Mouse (Mus musculus) liver, embryonic 12.5 days (tissue): Measurements from ENCODE around the gene Anpep. TPM values are rescaled to one million over a fixed set of nuclear protein-coding genes. Genes with fewer than 3 reads are reported as not detected.
A peak's percentile ranks its signal among the peaks of the same experiment; 100 is the strongest.
"Not testable (repeated sequence)": the region's sequence is repeated elsewhere in the genome, so short reads cannot be mapped to it uniquely, and the experiment has no call there.

ENCODE experiments used
- ATAC-seq: fragments of 200-750 bp; cut with Nextera tagmentation; 2 replicates; pipeline ENCODE4 v1.8.0; 2017; ENCODE audit warnings: moderate number of reproducible peaks, mild to moderate bottlenecking, moderate library complexity
- H3K27ac ChIP-seq: fragments of 300-500 bp; sonication (generic); 2 replicates; pipeline ENCODE4 v1.5.1; 2016; ENCODE audit warnings: mild to moderate bottlenecking
- H3K27me3 ChIP-seq: fragments of 300-500 bp; sonication (generic); replicated peaks from 2 replicates; pipeline ENCODE4 v1.6.1; 2016; ENCODE audit warnings: mild to moderate bottlenecking, moderate library complexity
- H3K36me3 ChIP-seq: fragments of 300-500 bp; sonication (generic); 2 replicates; pipeline ENCODE4 v1.6.1; 2016; ENCODE audit warnings: mild to moderate bottlenecking, moderate library complexity
- H3K4me1 ChIP-seq: fragments of 300-500 bp; sonication (generic); 2 replicates; pipeline ENCODE4 v1.6.1; 2016
- H3K4me2 ChIP-seq: fragments of 300-500 bp; sonication (generic); 2 replicates; pipeline ENCODE4 v1.6.1; 2016; ENCODE audit warnings: mild to moderate bottlenecking, moderate library complexity
- H3K4me3 ChIP-seq: fragments of 300-500 bp; sonication (generic); 2 replicates; pipeline ENCODE4 v1.5.1; 2016; ENCODE audit warnings: mild to moderate bottlenecking, moderate library complexity
- H3K9ac ChIP-seq: fragments of 300-500 bp; sonication (generic); 2 replicates; pipeline ENCODE4 v1.6.1; 2016; ENCODE audit warnings: mild to moderate bottlenecking, moderate library complexity
- H3K9me3 ChIP-seq: fragments of 300-500 bp; sonication (generic); replicated peaks from 2 replicates; pipeline ENCODE4 v1.6.1; 2016; ENCODE audit warnings: mild to moderate bottlenecking, moderate library complexity
- WGBS: fragments of 180-500 bp; shearing (Covaris S2); methylation state at CpG from one replicate; pipeline ENCODE4 v1.1.7; 2016; ENCODE audit not compliant: insufficient replicate concordance; 5-methylcytosine and 5-hydroxymethylcytosine counted together
- polyA plus RNA-seq: library from polyadenylated mRNA; unstranded; fragments of >200 nt; fragmentation: Nextera tagmentation; extraction: Ambion mirVana; gene quantifications from 2 replicates; pipeline ENCODE4 v1.2.1, GENCODE M21; 2016

Anpep gene
- polyA plus RNA-seq, 1 experiment from 2014 or later, result 13.8 TPM

DNA sequence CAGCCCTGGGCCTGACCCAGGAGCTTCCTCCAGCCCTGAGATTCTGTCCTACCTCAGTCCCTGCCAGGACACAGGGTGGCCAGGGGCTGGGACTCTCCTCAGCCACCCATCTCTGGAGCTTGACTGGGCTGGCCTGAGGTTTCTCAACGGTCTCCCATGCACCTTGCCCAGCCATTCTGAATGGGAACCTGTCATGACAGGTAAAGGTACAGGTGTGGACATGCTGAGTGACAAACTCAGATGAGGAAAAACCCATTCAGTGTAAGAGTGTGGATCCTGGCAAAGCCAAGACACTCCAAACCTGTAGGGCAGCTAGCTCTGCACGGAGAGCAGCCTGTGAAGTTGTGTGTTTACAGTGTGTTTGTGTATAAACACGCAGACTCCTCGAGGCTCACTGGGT, 60.5 kb downstream of the Anpep start:
- Histone ChIP-seq H3K27me3 (peaks cover 34% of the 10 kb centered on the region), H3K27ac (no peak overlapping the region), H3K9ac (no peak overlapping the region), H3K4me3 (no peak overlapping the region), H3K4me1 (no peaks in the 10 kb centered on the region), H3K9me3 (no peaks in the 10 kb centered on the region), H3K36me3 (no peaks in the 10 kb centered on the region), H3K4me2 (no peak overlapping the region)
- ATAC-seq, result no peak
- WGBS, result 62% methylated on average over 4 of the region's 4 CpGs

DNA sequence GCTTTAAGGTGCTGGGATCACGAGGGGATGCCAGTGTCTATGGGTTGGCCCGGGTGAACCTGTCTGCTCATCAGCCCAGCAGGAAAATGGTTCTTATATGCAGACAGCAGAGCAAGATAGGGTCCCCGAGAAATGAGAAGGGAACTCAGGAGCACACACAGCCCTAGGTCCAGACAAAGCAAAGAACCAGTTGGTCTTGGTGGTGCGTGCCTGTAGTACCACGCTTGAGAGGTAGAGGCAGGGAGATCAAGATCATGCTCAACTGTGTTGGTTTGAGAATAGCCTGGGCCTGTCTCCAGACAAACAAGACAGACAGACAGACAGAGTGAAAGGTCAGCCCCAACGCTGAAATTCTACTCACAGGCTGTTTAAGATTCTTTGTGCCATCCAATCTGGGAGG, 61.4 kb downstream of the Anpep start:
- H3K4me1 ChIP-seq, result no peaks in the 10 kb centered on the region
- H3K27ac ChIP-seq, result no peak overlapping the region
- H3K4me2 ChIP-seq, result no peak overlapping the region
- H3K36me3 ChIP-seq, result no peaks in the 10 kb centered on the region
- no peaks in the 10 kb centered on the region for H3K9me3 ChIP-seq
- H3K9ac ChIP-seq, result no peak overlapping the region
- no peak for ATAC-seq
- no peak overlapping the region for H3K4me3 ChIP-seq
- whole genome bisulfite sequencing, result 50% methylated on average over 6 of the region's 6 CpGs
- H3K27me3 ChIP-seq, result peaks cover 42% of the 10 kb centered on the region

DNA sequence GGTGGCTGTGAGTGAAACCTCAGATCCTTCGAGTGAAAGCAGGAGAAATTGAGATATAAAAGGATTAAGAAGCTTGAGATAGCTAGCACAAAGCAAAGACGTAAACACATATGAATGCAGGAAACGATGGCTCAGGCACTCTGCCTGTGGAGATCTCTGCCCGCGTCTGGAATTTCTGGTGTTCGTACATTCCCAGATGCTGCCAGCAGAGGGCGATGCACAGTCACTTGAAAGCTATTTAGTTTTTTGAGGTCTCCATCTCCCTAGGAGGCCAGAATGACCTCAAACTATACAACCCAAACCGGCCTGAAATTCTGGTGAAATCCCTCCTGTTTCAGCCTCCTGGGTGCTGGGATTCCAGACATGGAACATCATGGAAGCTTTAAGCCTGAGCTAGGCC, 61.8 kb downstream of the Anpep start:
- Histone ChIP-seq H3K27me3 (peaks cover 47% of the 10 kb centered on the region), H3K4me2 (no peak overlapping the region), H3K4me3 (no peak overlapping the region), H3K4me1 (no peaks in the 10 kb centered on the region), H3K9ac (no peak overlapping the region), H3K27ac (no peak overlapping the region), H3K36me3 (no peaks in the 10 kb centered on the region), H3K9me3 (no peaks in the 10 kb centered on the region)
- 3% methylated on average over 8 of the region's 8 CpGs for WGBS
- ATAC-seq, result no peak

DNA sequence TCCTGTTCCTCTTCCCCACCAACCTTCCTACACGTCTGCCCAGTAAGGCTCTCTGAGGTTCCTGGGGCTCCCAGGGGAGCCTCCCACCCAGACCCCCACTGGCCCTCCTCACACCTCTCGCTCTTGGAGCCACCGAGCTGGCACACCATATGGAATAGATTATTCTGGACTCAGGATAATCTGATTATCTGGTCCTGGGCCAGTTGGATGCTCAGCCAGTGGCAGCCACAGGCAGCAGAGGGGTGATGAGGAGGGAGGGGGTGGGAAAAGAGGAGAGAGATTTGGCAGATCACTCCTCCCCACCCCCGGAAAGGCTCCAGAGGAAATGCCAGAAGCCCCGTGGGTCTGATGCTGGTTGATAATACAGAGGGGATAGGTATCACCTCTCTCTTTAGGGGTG, 62.3 kb downstream of the Anpep start:
- H3K4me1 ChIP-seq, result no peaks in the 10 kb centered on the region
- H3K4me2 ChIP-seq, result no peak overlapping the region
- H3K27me3 ChIP-seq, result peaks cover 51% of the 10 kb centered on the region
- WGBS, result 12% methylated on average over 5 of the region's 5 CpGs
- no peak overlapping the region for H3K27ac ChIP-seq
- H3K9me3 ChIP-seq, result no peaks in the 10 kb centered on the region
- H3K9ac ChIP-seq, result no peak overlapping the region
- no peak overlapping the region for H3K4me3 ChIP-seq
- no peak for ATAC-seq
- no peaks in the 10 kb centered on the region for H3K36me3 ChIP-seq

- Histone ChIP-seq H3K9me3 (no peaks in the 10 kb centered on the region), H3K27me3 (peaks cover 86% of the 10 kb centered on the region), H3K36me3 (no peaks in the 10 kb centered on the region), H3K4me3 (peak within 1 kb of the TSS; percentile 44), H3K27ac (no peak within 1 kb of the TSS), H3K4me2 (peak within 1 kb of the TSS; percentile 67), H3K4me1 (peaks cover 13% of the 10 kb centered on the region), H3K9ac (peak within 1 kb of the TSS; percentile 22; the same call in 1 of the 2 replicates)
- no peak for ATAC-seq
- WGBS, result 54% methylated on average over 6 of the region's 6 CpGs
Measured at GRCm38 (mm10) chr7:79793688-79794087, 67.2 kb downstream of the Anpep start, which contains the start of gene Mesp1. Gene Mesp1, minus strand, starts transcription at chr7:79793788.

DNA sequence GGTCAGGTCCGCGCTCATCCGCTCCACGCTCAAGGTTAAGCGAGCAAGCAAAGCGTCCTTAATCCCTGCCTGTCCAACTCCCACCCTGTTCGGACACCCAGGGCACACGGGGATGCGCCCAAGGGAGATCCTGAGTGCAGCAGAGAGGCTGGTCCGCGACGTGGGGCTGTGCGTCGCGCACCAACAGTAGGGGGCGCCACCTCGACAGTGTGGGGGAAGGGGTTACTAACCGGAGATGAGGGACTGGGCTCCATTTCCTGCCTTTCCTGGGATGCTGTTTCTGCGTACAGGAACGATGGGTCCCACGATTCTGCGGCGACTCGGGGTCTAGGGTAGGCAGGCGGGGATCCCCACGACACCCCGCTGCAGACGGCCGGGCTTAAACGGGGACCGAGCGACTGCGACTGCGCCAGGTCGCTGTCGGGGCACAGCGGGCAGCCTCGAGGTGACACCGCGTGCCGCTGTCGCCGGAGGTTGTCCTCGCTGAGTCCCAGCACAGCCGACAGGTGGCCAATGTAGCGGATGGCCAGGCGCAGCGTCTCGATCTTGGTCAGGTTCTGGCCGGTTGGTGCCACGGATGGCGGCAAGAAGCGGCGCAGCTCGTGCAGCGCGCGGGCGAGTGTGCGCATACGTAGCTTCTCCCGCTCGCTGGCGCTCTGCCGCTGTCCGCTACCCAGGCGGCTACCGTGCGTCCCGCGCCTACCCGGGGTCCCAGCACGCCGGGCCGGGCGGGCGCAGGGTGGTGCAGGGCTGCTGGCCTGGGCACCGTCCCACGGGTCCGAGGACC, 68.0 kb downstream of the Anpep start:
- Histone ChIP-seq H3K9me3 (no peaks in the 10 kb centered on the region), H3K4me2 (peak overlapping the region; percentile 67), H3K4me3 (peak overlapping the region; percentile 44), H3K36me3 (no peaks in the 10 kb centered on the region), H3K27ac (no peak overlapping the region), H3K9ac (peak overlapping the region; percentile 22; the same call in 1 of the 2 replicates), H3K27me3 (peaks cover 93% of the 10 kb centered on the region), H3K4me1 (peaks cover 13% of the 10 kb centered on the region)
- ATAC-seq, result no peak
- WGBS, result 3% methylated on average over 80 of the region's 80 CpGs

DNA sequence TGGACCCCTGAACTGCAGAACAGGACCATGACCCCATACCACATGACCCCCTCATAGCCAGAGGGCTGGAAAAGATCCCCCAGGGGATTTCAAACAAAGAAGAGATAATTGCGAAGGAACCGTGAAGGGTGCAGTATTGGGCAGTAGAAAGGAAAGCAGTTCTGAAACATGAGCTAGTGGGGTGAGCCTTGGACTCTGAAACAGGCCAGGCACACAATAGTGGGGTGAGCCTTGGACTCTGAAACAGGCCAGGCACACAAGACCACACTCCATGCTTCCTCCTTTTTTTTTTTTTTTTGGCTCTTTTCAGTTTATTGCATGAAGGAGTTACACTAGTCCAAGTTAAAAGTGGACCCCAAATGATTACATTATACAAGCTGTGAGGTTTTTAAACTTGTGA, 71.0 kb downstream of the Anpep start:
- H3K9me3 ChIP-seq, result not testable (repeated sequence)

GRCm38 (mm10) chr7:79786295-79786694, 74.6 kb downstream of the Anpep start:
- no peak overlapping the region for H3K4me3 ChIP-seq
- ATAC-seq, result 0 out of 2 replicates have a peak, but pooled peaks have one; percentile 16
- H3K9ac ChIP-seq, result no peak overlapping the region
- H3K4me2 ChIP-seq, result no peak overlapping the region
- WGBS, result 21% methylated on average over 6 of the region's 6 CpGs
- no peak overlapping the region for H3K27ac ChIP-seq
- peaks cover 4% of the 10 kb centered on the region for H3K4me1 ChIP-seq
- H3K27me3 ChIP-seq, result peaks cover 41% of the 10 kb centered on the region
- H3K36me3 ChIP-seq, result no peaks in the 10 kb centered on the region
- no peaks in the 10 kb centered on the region for H3K9me3 ChIP-seq

More for the DNA sequence above, 71.0 kb downstream of the Anpep start:
- not testable (repeated sequence) for H3K36me3 ChIP-seq, H3K4me2 ChIP-seq, H3K4me3 ChIP-seq, H3K27ac ChIP-seq, ATAC-seq, H3K9ac ChIP-seq
- WGBS, result 45% methylated on average over 2 of the region's 2 CpGs
- H3K27me3 ChIP-seq, result peaks cover 76% of the 10 kb centered on the region
- peaks cover 13% of the 10 kb centered on the region for H3K4me1 ChIP-seq

- ATAC-seq, result no peak
- WGBS, result 74% methylated on average over 2 of the region's 2 CpGs
Measured at GRCm38 (mm10) chr7:79782516-79782855, 78.4 kb downstream of the Anpep start.

GRCm38 (mm10) chr7:79781826-79782515, 78.9 kb downstream of the Anpep start:
- 73% methylated on average over 11 of the region's 11 CpGs for WGBS
- no peak overlapping the region for H3K27ac ChIP-seq
- H3K36me3 ChIP-seq, result no peaks in the 10 kb centered on the region
- no peak overlapping the region for H3K4me2 ChIP-seq
- H3K27me3 ChIP-seq, result peaks cover 5% of the 10 kb centered on the region; the same call in 1 of the 2 replicates
- H3K4me3 ChIP-seq, result no peak overlapping the region
- peaks cover 11% of the 10 kb centered on the region for H3K4me1 ChIP-seq
- no peaks in the 10 kb centered on the region for H3K9me3 ChIP-seq
- no peak overlapping the region for H3K9ac ChIP-seq
- ATAC-seq, result no peak

More at GRCm38 (mm10) chr7:79782516-79782855, 78.4 kb downstream of the Anpep start:
- Histone ChIP-seq H3K27me3 (peaks cover 10% of the 10 kb centered on the region; the same call in 1 of the 2 replicates), H3K27ac (no peak overlapping the region), H3K4me2 (no peak overlapping the region), H3K4me1 (peaks cover 11% of the 10 kb centered on the region), H3K36me3 (no peaks in the 10 kb centered on the region), H3K9ac (no peak overlapping the region), H3K9me3 (no peaks in the 10 kb centered on the region), H3K4me3 (no peak overlapping the region)

GRCm38 (mm10) chr7:79780647-79781626, 79.9 kb downstream of the Anpep start:
- Histone ChIP-seq H3K4me3 (peak overlapping the region; percentile 34), H3K9ac (0 out of 2 replicates have a peak overlapping the region, but pooled peaks have one; percentile 27), H3K27me3 (no peaks in the 10 kb centered on the region), H3K4me1 (peaks cover 11% of the 10 kb centered on the region), H3K27ac (peak overlapping the region; percentile 53; the same call in 1 of the 2 replicates), H3K4me2 (peak overlapping the region; percentile 61), H3K36me3 (no peaks in the 10 kb centered on the region), H3K9me3 (no peaks in the 10 kb centered on the region)
- ATAC-seq, result peak; percentile 51
- 19% methylated on average over 16 of the region's 16 CpGs for WGBS
